Mouse (Mus musculus) lung, postnatal 0 days (tissue): ENCODE measurements around the gene Adk. TPM values are rescaled to one million over a fixed set of nuclear protein-coding genes. Genes with fewer than 3 reads are reported as not detected.

Source experiments
- ATAC-seq: fragments of 200-750 bp; cut with Nextera tagmentation; 2 replicates; pipeline ENCODE4 v1.8.0; 2017; ENCODE audit warnings: moderate library complexity
- DNase-seq: peaks from one replicate; pipeline ENCODE4 v3.0.0-alpha.2; 2016; ENCODE audit warnings: low spot score
- H3K27ac ChIP-seq: fragments of 300-500 bp; sonication (generic); 2 replicates; pipeline ENCODE4 v1.5.1; 2014; ENCODE audit warnings: antibody characterized with exemption, mild to moderate bottlenecking, low read length, mixed read lengths
- H3K27me3 ChIP-seq: fragments of 300-500 bp; sonication (generic); replicated peaks from 2 replicates; pipeline ENCODE4 v1.6.1; 2014; ENCODE audit warnings: low read length, mixed read lengths; ENCODE audit not compliant: insufficient read depth
- H3K36me3 ChIP-seq: fragments of 300-500 bp; sonication (generic); 2 replicates; pipeline ENCODE4 v1.6.1; 2014; ENCODE audit warnings: low read length, mixed read lengths; ENCODE audit not compliant: insufficient read depth
- H3K4me1 ChIP-seq: fragments of 300-500 bp; sonication (generic); 2 replicates; pipeline ENCODE4 v1.6.1; 2014; ENCODE audit warnings: antibody characterized with exemption, low read depth, low read length, mixed read lengths; ENCODE audit not compliant: insufficient read depth
- H3K4me2 ChIP-seq: fragments of 300-500 bp; sonication (generic); replicated peaks from 2 replicates; pipeline ENCODE4 v1.6.1; 2014; ENCODE audit warnings: low read depth, mild to moderate bottlenecking, low read length, moderate library complexity, mixed read lengths
- H3K4me3 ChIP-seq: fragments of 300-500 bp; sonication (generic); 2 replicates; pipeline ENCODE4 v1.5.1; 2014; ENCODE audit warnings: low read depth, low read length
- H3K9ac ChIP-seq: fragments of 300-500 bp; sonication (generic); replicated peaks from 2 replicates; pipeline ENCODE4 v1.6.1; 2014; ENCODE audit warnings: low read depth, mild to moderate bottlenecking
- H3K9me3 ChIP-seq: fragments of 300-500 bp; sonication (generic); 2 replicates; pipeline ENCODE4 v1.6.1; 2016; ENCODE audit warnings: low read length, mixed read lengths
- CTCF ChIP-seq: IDR thresholded peaks from 2 replicates; pipeline ENCODE4 v1.5.1; 2016; ENCODE audit warnings: antibody characterized with exemption, mild to moderate bottlenecking
- EP300 ChIP-seq: IDR thresholded peaks from 2 replicates; pipeline ENCODE4 v1.6.1; 2016; ENCODE audit warnings: antibody characterized with exemption, mild to moderate bottlenecking, control low read depth
- WGBS: fragments of 180-500 bp; shearing (Covaris S2); extraction: QIAGEN DNeasy Blood & Tissue Kit; methylation state at CpG from one replicate; pipeline ENCODE4 v1.1.7; 2014; 5-methylcytosine and 5-hydroxymethylcytosine counted together
- polyA plus RNA-seq: library from polyadenylated mRNA; unstranded; fragments of >200 nt; fragmentation: Nextera tagmentation; extraction: Ambion mirVana; gene quantifications from 2 replicates; pipeline ENCODE4 v1.2.1, GENCODE M21; 2015

Gene Adk
- polyA plus RNA-seq, 1 experiment from 2014 or later, result 238 TPM

DNA sequence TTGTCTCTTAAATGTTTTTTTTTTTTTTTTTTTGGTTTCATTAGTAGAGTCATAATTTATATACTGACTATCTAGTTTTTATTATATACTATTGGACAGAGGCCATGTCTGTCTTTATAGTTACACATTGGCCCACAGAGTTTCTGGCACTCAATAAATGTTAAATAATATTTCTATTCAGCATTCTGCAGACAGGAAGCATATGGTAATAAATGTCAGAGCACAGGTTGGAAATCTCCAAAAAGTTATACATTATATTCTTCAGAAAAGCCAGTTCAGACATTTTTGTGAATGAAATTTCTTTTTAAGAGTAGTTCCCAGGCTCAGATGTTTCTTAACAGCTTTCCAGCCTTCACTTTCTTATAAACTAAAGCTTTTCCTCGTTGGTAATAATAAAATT is 303.9 kb downstream of the Adk start:
- Histone ChIP-seq H3K4me3 (no peak overlapping the region), H3K36me3 (no peaks in the 10 kb centered on the region), H3K4me2 (no peak overlapping the region), H3K9ac (no peak overlapping the region), H3K27me3 (no peaks in the 10 kb centered on the region), H3K27ac (no peak overlapping the region), H3K9me3 (no peaks in the 10 kb centered on the region), H3K4me1 (no peaks in the 10 kb centered on the region)
- no peak for DNase-seq
- no peak for TF ChIP-seq CTCF
- no peak for TF ChIP-seq EP300
- WGBS, result 37% methylated on average over 1 of the region's 1 CpGs
- no peak for ATAC-seq

DNA sequence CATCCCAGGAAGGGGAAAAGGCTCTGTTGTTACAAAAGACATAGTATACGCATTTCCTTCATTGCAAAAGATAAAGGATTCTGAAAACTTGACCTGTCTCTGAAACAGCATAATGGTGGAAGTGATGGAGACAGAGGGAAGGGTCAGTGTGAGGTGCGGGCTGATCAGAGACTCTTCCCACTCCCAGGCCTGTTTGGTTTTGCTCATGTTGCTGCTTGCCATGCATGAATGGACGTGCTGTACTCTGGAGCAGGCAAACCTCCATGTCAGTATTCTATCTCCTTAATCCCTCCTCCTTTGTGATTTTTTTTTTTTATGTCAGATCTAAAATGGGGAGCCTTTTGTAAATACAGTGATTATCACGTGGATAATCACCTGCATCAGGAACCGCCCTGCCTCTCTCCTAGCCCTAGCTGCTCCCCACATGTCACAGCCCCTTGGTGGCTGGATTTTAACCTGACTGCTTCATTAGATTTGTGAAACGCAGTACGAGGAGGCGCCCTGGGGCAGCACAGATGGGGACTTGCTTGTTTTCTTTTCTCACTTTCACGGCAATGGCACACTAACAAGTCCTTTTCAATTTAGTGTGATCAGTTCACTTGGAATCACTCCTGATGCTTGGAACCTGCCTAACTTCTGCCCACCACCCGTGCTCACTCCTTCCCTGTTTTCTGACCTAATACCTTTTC is 307.0 kb downstream of the Adk start:
- 73% methylated on average over 10 of the region's 10 CpGs for WGBS
- no peak overlapping the region for H3K27ac ChIP-seq

DNA sequence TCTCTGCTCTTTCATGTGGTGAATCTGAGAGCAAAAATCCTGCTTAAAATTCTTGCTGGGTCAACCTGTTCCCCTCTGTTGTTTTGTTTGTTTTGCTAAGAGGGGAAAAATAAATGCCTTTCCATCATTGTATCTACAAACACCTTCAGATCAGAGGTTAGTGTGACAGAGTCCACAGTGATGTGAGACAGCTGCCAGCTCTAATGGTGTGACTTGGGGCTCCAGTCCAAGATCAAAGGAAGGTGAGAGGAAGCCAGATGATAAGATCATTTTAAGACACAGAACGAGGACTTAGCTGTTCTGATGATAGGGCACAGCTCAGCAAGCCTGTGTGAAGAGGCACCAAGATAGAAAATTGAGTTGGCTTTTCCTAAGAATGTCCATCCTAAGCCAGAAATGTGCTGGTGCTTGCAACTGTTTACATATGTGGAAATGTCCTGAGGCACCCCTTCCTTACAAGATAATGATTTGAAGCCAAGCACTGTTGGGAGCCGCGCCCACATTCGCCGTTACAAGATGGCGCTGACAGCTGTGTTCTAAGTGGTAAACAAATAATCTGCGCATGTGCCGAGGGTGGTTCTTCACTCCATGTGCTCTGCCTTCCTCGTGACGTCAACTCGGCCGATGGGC is 307.6 kb downstream of the Adk start:
- TF ChIP-seq EP300 (no peak), CTCF (no peak)
- Histone ChIP-seq H3K4me1 (no peaks in the 10 kb centered on the region), H3K27me3 (no peaks in the 10 kb centered on the region), H3K36me3 (no peaks in the 10 kb centered on the region), H3K27ac (no peak overlapping the region), H3K9me3 (no peaks in the 10 kb centered on the region), H3K4me2 (no peak overlapping the region), H3K9ac (no peak overlapping the region), H3K4me3 (no peak overlapping the region)
- 68% methylated on average over 6 of the region's 12 CpGs for WGBS
- DNase-seq (peak; percentile 48), ATAC-seq (peak; percentile 72)

More for the DNA sequence above, 307.0 kb downstream of the Adk start:
- no peak for ATAC-seq
- Histone ChIP-seq H3K9ac (no peak overlapping the region), H3K27me3 (no peaks in the 10 kb centered on the region), H3K36me3 (no peaks in the 10 kb centered on the region), H3K4me1 (no peaks in the 10 kb centered on the region), H3K4me2 (no peak overlapping the region), H3K9me3 (no peaks in the 10 kb centered on the region), H3K4me3 (no peak overlapping the region)
- TF ChIP-seq EP300 (no peak), CTCF (no peak)
- no peak for DNase-seq

DNA sequence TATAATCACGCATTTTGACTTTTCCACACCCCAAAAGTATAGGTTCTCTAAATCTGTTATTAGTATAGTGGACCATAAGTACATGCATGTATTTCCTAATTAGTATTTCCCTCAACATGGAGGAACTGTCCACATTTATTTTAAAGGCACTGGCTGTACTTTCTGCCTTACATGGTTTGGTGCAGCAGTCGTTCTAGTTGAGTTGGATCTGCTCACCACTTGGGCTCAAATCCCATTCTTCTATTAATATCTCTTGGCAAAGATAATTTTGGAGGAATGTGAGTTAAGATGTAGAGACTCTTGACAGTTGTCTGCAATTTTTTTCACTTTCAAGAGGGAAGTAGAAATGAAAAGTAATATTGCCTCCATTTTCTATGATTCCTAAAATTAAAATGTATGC is 314.7 kb downstream of the Adk start:
- WGBS, result 67% methylated on average over 2 of the region's 2 CpGs
- Histone ChIP-seq H3K36me3 (no peaks in the 10 kb centered on the region), H3K4me1 (no peaks in the 10 kb centered on the region), H3K9ac (no peak overlapping the region), H3K27ac (0 out of 2 replicates have a peak overlapping the region, but pooled peaks have one; percentile 35), H3K9me3 (no peaks in the 10 kb centered on the region), H3K4me2 (no peak overlapping the region), H3K4me3 (no peak overlapping the region), H3K27me3 (no peaks in the 10 kb centered on the region)
- ATAC-seq, result peak; percentile 47
- TF ChIP-seq CTCF (no peak), EP300 (no peak)
- peak; percentile 75 for DNase-seq

DNA sequence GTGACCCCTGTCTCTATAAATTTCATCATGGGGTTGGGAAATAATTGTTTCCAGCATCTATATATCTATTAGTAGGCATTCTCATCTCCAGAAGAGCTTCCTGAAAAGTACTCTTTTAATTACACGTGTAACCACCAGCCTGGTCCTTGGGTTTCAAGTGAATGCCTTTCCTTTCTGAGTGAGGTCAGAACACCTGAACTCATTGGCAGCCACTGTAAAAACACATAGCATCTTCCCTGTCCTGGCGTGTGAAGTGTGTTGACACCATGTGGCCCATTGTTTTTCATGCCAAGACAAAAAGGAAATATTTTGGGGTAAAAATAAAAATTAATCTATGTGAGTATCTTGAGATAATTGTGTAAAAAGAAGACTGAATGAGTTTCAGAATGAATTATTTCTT is 316.2 kb downstream of the Adk start:
- DNase-seq, result no peak
- H3K27me3 ChIP-seq, result no peaks in the 10 kb centered on the region
- no peak overlapping the region for H3K27ac ChIP-seq
- no peak overlapping the region for H3K9ac ChIP-seq
- no peak overlapping the region for H3K4me2 ChIP-seq
- H3K4me3 ChIP-seq, result no peak overlapping the region
- ATAC-seq, result no peak
- WGBS, result 38% methylated on average over 2 of the region's 2 CpGs
- TF ChIP-seq CTCF, result no peak
- TF ChIP-seq EP300, result no peak
- no peaks in the 10 kb centered on the region for H3K4me1 ChIP-seq
- no peaks in the 10 kb centered on the region for H3K36me3 ChIP-seq
- no peaks in the 10 kb centered on the region for H3K9me3 ChIP-seq

DNA sequence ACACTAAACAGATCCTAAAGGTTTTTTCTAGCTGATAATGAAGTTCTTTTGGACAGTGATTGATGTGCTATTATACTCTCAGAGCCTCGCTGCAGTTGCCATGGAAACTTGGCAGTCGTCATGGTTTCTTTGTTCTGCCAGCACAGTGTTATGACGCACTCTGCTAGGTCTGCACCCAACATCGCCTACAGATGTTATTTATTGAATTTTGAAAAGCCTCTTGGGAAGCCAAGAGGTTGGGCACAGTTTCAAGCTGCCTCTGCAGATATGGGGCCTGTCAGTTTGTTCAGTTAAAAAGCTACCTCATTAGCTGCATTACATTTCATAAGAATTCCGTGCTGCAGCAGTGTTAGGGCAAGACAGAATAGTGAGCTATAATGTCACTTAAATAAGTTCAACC is 316.8 kb downstream of the Adk start:
- H3K9ac ChIP-seq, result no peak overlapping the region
- no peaks in the 10 kb centered on the region for H3K27me3 ChIP-seq
- no peaks in the 10 kb centered on the region for H3K4me1 ChIP-seq
- TF ChIP-seq CTCF (no peak), EP300 (peak; percentile 78)
- H3K36me3 ChIP-seq, result no peaks in the 10 kb centered on the region
- 9% methylated on average over 5 of the region's 5 CpGs for whole genome bisulfite sequencing
- DNase-seq (peak; percentile 94), ATAC-seq (peak; percentile 95)
- H3K4me2 ChIP-seq, result no peak overlapping the region
- H3K4me3 ChIP-seq, result no peak overlapping the region
- no peaks in the 10 kb centered on the region for H3K9me3 ChIP-seq
- no peak overlapping the region for H3K27ac ChIP-seq
